Mouse (Mus musculus): ENCODE measurements around the gene Nr5a2. TPM values are rescaled to one million over a fixed set of nuclear protein-coding genes. Genes with fewer than 3 reads are reported as not detected.
"Not testable (repeated sequence)": the region's sequence is repeated elsewhere in the genome, so short reads cannot be mapped to it uniquely, and the experiment has no call there.

Gene Nr5a2
- polyA plus RNA-seq, 1 experiment from 2014 or later, result 10.5 TPM

DNA sequence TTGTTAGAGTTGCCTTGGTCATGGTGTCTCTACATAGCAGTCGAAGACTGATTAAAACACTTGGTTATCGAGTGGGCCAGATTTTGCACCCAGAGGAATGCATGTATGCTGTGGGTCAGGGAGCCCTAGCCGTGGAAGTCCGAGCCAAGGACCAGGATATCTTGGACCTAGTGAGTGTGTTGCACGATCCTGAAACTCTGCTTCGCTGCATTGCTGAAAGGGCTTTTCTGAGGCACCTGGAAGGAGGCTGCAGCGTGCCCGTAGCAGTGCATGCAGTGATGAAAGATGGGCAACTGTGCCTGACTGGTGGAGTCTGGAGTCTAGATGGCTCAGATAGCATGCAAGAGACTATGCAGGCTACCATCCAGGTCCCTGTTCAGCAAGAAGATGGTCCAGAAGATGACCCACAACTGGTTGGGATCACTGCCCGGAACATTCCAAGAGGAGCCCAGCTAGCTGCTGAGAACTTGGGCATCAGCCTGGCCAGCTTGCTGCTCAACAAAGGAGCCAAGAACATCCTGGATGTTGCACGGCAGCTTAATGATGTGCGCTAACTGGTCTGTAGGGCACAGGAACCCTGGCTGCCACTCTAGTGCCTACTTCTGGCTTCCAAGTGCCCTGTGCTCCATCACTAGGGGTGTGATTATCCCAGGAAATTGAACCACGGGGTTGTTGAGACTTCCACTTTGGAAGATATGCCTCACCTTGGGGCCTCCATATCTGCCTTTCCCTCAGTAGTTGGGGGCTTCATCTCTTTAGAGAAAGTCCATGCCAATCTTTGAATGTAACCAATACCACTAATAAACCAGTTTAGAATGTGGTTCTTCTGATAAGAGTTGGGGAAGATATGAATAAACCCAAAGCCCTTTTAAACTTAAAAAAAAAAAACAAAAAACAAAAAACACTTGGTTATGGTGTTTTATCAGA is 167.0 kb downstream of the Nr5a2 start:
- not testable (repeated sequence) for H3K4me1 ChIP-seq (replicated peaks); H3K27me3 ChIP-seq (replicated peaks); H3K4me2 ChIP-seq (replicated peaks); H3K4me3 ChIP-seq (replicated peaks); H3K27ac ChIP-seq; ATAC-seq; H3K9ac ChIP-seq; H3K36me3 ChIP-seq; H3K9me3 ChIP-seq
- 93% methylated on average over 12 of the region's 12 CpGs for WGBS

Measured in intestine, embryonic 15.5 days (tissue).